Mouse (Mus musculus): Measurements from ENCODE around the gene Arf6.

GRCm38 (mm10) chr12:69417701-69418291 lies 45.8 kb downstream of the Arf6 start:
- TF ChIP-seq HCFC1 (IDR thresholded peaks at IDR 0.05; ENCODE audit: borderline replicate concordance, insufficient read depth, low read length) = no peak
- TF ChIP-seq CHD2 (IDR thresholded peaks at IDR 0.05; ENCODE audit: low read depth, low read length) = no peak
- TF ChIP-seq MAFK (IDR thresholded peaks at IDR 0.05; ENCODE audit: insufficient read depth, low read depth, low read length) = no peak
- TF ChIP-seq ZC3H11A (IDR thresholded peaks at IDR 0.05; ENCODE audit: borderline replicate concordance, low read depth, low read length) = no peak
